Mouse (Mus musculus): Measurements from ENCODE around the gene Gjc2. TPM values are rescaled to one million over a fixed set of nuclear protein-coding genes. Genes with fewer than 3 reads are reported as not detected.

The Gjc2 gene
- total RNA-seq, 2 experiments from 2014 or later: 7.4 to 8.0 TPM

GRCm38 (mm10) chr11:59202081-59202995 lies 19.3 kb upstream of the Gjc2 start, which contains the start of gene Mrpl55:
Gene Mrpl55 (plus strand): TSS chr11:59202486.
- H3K27ac ChIP-seq: peak within 1 kb of the TSS; percentile 87
- intact Hi-C loops (cut with DNase I): loop anchor here (1.0 kb wide), 1 partner anchor 11 kb away; no protein-coding TSS in a partner anchor

GRCm38 (mm10) chr11:59201216-59202002 lies 18.4 kb upstream of the Gjc2 start:
- Histone ChIP-seq H3K27ac (no peak overlapping the region; the same call in 1 of the 2 replicates), H3K4me3 (peak overlapping the region; percentile 72)
- no peak for TF ChIP-seq CTCF (IDR thresholded peaks at IDR 0.05)
- DNase-seq (ENCODE audit: extremely low spot score in 1 of 2, low spot score in 2 of 2): no peak
- intact Hi-C loops (cut with DNase I): loop anchor here (1.0 kb wide), 1 partner anchor 10 kb away; no protein-coding TSS in a partner anchor

More at GRCm38 (mm10) chr11:59202081-59202995, 19.3 kb upstream of the Gjc2 start, which contains the start of gene Mrpl55:
- peak within 1 kb of the TSS; percentile 72 for H3K4me3 ChIP-seq
- TF ChIP-seq CTCF (IDR thresholded peaks at IDR 0.05): no peak; the same call in 1 of the 2 replicates
- peak; percentile 93 for DNase-seq (ENCODE audit: extremely low spot score in 1 of 2, low spot score in 2 of 2)

- Histone ChIP-seq H3K4me3 (no peak overlapping the region), H3K27ac (no peak overlapping the region)
- TF ChIP-seq CTCF (IDR thresholded peaks at IDR 0.05): no peak
- DNase-seq (ENCODE audit: extremely low spot score in 1 of 2, low spot score in 2 of 2): no peak
- intact Hi-C loops (cut with DNase I): no loop called here
These were observed 13.2 kb upstream of the Gjc2 start for GRCm38 (mm10) chr11:59196230-59196629.

- H3K4me3 ChIP-seq: peak within 1 kb of the TSS; percentile 84
- intact Hi-C loops (cut with DNase I): no loop called here
- no peak for DNase-seq (ENCODE audit: extremely low spot score in 1 of 2, low spot score in 2 of 2)
- H3K27ac ChIP-seq: peak within 1 kb of the TSS; percentile 71
- no peak for TF ChIP-seq CTCF (IDR thresholded peaks at IDR 0.05)
These were observed 9.0 kb upstream of the Gjc2 start, which contains the start of gene Guk1 for GRCm38 (mm10) chr11:59192059-59192386. Gene Guk1 (minus strand): TSS chr11:59192212.

- TF ChIP-seq CTCF (IDR thresholded peaks at IDR 0.05): no peak
- intact Hi-C loops (cut with DNase I): loop anchor here (1.0 kb wide), 1 partner anchor 11 kb away; the partner anchor contains the start of gene Mrpl55
- DNase-seq (ENCODE audit: extremely low spot score in 1 of 2, low spot score in 2 of 2): peak; percentile 90 to 92
- H3K4me3 ChIP-seq: peak overlapping the region; percentile 84
- peak overlapping the region; percentile 64 for H3K27ac ChIP-seq
These were observed 8.4 kb upstream of the Gjc2 start for GRCm38 (mm10) chr11:59191231-59192058.

GRCm38 (mm10) chr11:59187706-59188105 lies 4.7 kb upstream of the Gjc2 start:
- intact Hi-C loops (cut with DNase I): no loop called here
- no peak overlapping the region for H3K4me3 ChIP-seq
- DNase-seq (ENCODE audit: extremely low spot score in 1 of 2, low spot score in 2 of 2): no peak
- no peak for TF ChIP-seq CTCF (IDR thresholded peaks at IDR 0.05)
- H3K27ac ChIP-seq: no peak overlapping the region

- DNase-seq (ENCODE audit: extremely low spot score in 1 of 2, low spot score in 2 of 2): no peak
- H3K4me3 ChIP-seq: no peak overlapping the region
- intact Hi-C loops (cut with DNase I): loop anchor here (2.0 kb wide), 1 partner anchor 87 kb away; no protein-coding TSS in a partner anchor
- no peak overlapping the region for H3K27ac ChIP-seq
- no peak for TF ChIP-seq CTCF (IDR thresholded peaks at IDR 0.05)
These were observed 2.5 kb upstream of the Gjc2 start for GRCm38 (mm10) chr11:59185490-59185889.

- TF ChIP-seq CTCF (IDR thresholded peaks at IDR 0.05): peak; percentile 87
- no peak overlapping the region for H3K4me3 ChIP-seq
- peak; percentile 46 to 49 for DNase-seq (ENCODE audit: extremely low spot score in 1 of 2, low spot score in 2 of 2)
- intact Hi-C loops (cut with DNase I): loop anchor here (2.0 to 5.0 kb wide), 3 partner anchors 21 to 212 kb away; partner anchors contain the start of gene Iba57
- peak overlapping the region; percentile 3; the same call in 1 of the 2 replicates for H3K27ac ChIP-seq
These were observed 808 bp upstream of the Gjc2 start for GRCm38 (mm10) chr11:59183821-59184220.

GRCm38 (mm10) chr11:59176921-59177320 lies 6.1 kb downstream of the Gjc2 start:
- no peak overlapping the region for H3K4me3 ChIP-seq
- no peak for DNase-seq (ENCODE audit: extremely low spot score in 1 of 2, low spot score in 2 of 2)
- H3K27ac ChIP-seq: no peak overlapping the region
- intact Hi-C loops (cut with DNase I): no loop called here
- no peak for TF ChIP-seq CTCF (IDR thresholded peaks at IDR 0.05)

- no peak for TF ChIP-seq CTCF (IDR thresholded peaks at IDR 0.05)
- no peak overlapping the region for H3K4me3 ChIP-seq
- no peak for DNase-seq (ENCODE audit: extremely low spot score in 1 of 2, low spot score in 2 of 2)
- no peak overlapping the region for H3K27ac ChIP-seq
- intact Hi-C loops (cut with DNase I): no loop called here
These were observed 6.5 kb downstream of the Gjc2 start for GRCm38 (mm10) chr11:59176475-59176874.

All from left cerebral cortex, adult 2 months (tissue).